Mouse (Mus musculus): ENCODE data around the gene Ndufb5. TPM values are rescaled to one million over a fixed set of nuclear protein-coding genes. Genes with fewer than 3 reads are reported as not detected.
"Not testable (repeated sequence)": the region's sequence is repeated elsewhere in the genome, so short reads cannot be mapped to it uniquely, and the experiment has no call there.

Ndufb5 gene
- 100 to 1,000 TPM; 181 to 204 (median 197) TPM for total RNA-seq (2022)

DNA sequence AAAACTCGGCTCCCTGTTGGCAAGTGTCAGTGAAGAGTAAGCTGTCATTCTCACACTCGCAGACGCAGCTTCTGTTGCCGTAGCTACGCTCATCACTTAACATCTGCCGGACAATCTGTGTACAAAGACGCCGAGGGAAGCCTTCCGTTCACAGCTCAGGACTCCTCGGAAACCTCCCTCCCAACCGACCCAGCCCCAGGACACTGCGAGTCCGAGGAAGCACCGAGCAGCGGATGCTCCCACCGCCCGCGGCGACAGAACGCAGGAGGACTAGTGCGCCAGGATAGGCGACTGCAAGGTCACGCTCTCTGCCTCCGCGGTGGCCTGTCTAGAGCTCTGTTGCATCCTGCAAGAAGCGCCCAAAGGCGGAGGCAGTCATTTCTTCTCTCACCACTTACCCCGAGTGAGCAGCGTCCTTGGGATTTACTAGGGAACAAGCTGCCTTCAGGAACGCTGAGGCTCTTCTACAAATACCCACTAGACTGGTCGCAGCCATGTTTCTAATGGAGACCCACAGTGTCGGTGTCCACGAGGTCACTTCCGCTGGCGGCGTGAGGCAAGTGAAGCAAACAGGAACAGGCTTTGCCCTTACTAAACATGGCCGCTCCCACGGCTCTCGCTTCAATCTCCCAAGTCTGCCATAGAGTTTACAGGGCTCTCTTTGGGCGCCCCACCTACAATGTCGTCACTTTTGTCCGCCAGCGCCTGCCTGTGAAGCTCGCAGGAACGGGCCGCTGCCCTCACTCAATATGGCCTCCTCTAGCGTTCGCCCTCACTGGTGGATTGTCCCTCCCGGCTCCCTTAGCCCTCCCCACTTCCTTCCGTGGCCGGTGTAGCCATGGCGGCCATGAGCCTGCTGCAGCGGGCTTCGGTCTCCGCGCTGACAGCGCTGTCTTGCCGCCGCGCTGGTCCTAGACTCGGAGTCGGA, at the start of gene Ndufb5:
Ndufb5 (plus strand) TSS at position 747 of the 928 bp plus-strand sequence.
- DNase-seq (ENCODE audit: low spot score in 2 of 2), result peak; percentile 99

DNA sequence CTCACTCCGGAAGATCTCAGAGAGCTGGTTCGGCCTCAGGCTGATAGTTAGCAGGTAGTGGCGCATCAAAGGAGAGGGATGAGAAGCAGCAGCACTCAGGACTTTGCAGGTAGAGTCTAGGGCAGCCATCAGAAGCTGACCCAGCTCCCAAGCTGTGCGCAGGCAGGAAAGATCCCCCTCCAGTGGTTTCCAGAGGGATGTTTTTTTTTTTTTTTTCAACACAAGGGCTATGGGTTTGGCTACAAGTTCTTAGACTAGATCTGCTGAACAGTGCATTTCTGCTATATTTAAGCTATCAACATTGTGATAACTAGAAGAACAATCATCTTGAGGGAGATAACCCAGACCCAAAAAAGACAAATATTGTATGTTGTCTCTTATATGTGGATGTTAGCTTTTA, 49.6 kb upstream of the Ndufb5 start:
- no peak for DNase-seq (ENCODE audit: low spot score in 2 of 2)

DNA sequence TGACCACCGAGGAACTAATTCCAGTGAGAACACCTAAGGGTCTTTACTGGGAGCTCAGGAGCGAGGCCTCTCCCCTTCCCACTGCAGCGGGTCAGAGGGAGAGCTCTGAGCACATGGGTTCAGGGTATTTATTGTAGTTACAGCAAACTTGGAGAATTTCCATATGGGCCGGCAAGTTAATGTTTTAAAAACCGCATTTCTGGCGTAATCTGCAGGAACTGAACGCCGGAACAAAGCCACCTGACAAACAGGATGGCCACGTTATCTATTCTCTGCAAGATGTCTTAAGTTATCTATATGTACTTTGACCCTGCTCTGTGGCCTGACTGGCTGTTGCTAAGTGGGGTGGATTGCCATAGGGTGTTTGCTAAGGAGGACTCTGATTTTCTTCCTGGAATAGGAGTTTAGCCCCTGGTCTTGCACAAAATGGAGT, 47.2 kb upstream of the Ndufb5 start:
- no peak for DNase-seq (ENCODE audit: low spot score in 2 of 2)

DNA sequence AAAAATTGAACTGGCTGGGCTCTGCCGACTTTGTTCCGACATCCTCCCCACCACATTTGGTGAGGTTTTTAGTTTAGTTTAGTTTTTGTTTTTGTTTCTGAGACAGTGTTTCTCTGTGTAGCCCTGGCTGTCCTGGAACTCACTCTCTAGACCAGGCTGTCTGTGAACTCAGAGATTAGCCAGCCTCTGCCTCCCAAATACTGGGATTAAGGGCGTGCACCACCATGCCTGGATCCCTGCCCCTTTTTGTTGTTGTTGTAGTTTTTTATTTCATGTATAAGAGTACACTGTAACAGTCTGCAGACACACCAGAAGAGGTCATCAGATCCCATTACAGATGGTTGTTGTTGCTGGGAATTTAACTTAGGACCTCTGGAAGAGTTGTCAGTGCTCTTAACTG, 46.8 kb upstream of the Ndufb5 start:
- no peak for DNase-seq (ENCODE audit: low spot score in 2 of 2)

DNA sequence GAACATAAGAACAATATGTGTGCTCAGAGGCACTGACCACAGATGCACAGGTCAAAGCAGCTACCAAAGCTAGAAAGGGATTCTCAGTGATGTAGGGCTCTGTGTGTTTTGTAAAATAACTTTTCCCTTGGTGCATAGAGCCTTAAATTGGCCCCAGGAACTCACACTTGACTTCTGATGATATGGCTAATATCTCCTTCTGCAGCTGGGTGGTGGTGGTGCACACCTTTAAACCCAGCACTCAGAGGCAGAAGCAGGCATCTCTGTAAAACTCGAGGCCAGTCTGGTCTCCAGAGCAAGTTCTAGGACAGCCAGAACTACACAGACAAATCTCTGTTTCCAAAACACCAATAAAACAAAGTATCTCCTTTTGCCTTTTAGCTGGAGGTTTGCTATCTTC, 45.9 kb upstream of the Ndufb5 start:
- DNase-seq (ENCODE audit: low spot score in 2 of 2), result no peak

DNA sequence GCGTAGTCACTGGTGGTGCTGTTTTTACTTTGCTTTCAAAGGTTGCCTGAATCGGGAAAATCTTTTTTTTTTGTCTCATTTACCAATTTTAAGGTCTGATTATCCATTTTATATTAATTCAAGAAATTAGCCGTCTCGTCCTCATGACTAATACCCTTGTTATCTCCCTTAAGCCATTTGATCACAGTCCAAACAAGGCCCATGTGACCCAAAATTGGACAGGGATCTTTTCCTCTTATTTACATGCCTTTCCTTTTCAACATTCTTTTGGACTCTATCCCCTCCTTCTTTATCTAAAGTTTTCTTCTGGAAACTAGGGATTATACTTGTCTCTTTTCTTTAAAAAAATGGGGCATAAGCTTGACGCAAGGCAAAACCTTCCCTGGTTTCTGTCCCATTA, 44.9 kb upstream of the Ndufb5 start:
- no peak for DNase-seq (ENCODE audit: low spot score in 2 of 2)

DNA sequence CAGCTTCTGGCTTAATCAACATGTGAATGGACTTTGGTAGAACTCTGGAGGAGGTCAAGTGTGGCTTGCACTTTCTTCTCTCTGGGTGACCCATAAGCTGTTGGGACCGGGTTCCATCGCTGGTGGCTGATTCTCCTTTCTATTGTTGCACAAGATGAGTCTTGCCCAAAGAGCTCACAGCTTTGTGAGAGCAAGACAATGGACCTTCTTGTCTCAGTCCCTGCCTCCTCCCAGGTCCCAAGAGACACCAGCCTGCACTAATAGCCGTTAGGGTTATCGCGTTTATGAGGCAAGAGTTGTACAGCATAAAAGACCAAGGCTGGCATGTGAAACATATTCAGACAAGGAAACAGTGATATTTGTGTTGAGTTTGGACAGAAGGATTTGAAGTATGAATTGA, 42.6 kb upstream of the Ndufb5 start:
- no peak for DNase-seq (ENCODE audit: low spot score in 2 of 2)

DNA sequence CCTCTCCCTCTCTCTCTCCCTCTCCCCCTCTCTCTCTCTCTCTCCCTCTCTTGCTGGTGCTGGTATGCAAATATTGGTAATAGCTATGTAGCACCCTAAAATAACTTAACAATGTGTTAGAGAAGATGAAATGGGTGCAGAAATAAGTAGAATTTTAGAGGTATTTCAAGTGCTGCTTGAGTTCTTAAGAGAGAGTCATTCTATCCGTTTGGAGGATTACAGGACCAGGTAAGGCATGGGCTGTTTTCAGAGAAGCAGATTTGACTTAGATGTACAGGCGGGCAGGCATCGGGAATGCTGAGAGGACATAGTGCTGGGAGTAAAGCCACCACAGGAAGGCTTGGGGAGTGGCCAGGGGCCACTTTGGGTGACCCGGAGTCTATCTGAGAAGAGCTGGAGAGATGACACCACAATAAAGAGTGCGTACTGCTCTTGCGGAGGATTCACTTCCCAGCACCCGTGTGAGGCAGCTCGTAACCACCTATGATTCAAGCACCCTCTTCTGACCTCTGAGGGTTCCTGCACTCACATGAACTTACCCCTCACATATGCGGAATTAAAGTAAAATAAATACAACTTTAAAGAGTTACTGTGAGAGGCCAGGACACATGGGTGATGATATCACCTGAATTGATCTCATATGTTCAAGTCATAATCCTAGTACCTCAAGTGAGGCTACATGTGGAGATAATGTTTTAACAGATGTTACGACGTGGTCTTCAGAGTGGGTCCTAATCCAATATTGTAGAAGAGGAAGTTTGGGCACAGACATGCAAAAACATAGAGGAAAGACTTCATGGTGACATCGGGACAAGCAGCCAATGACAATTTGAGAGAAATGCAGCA, 41.8 kb upstream of the Ndufb5 start:
- DNase-seq (ENCODE audit: low spot score in 2 of 2), result no peak

DNA sequence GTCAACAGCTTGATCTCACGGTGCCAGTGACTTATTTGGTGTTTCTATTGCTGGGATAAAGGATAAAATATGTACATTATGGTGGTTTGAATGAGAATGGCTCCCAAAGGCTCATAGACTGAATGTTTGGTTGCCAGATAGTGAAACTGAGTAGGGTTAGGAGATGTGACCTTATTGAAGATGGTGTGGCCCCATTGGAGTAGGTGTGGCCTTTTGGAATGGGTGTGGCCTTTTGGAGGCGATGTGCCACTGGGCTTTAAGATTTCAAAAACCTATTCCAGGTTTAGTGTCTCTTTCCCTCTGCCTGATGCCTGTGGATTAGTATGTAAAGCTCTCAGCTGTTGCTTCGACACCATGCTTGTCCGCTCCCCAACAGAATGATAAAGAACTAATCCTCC, 41.2 kb upstream of the Ndufb5 start:
- DNase-seq (ENCODE audit: low spot score in 2 of 2), result no peak

DNA sequence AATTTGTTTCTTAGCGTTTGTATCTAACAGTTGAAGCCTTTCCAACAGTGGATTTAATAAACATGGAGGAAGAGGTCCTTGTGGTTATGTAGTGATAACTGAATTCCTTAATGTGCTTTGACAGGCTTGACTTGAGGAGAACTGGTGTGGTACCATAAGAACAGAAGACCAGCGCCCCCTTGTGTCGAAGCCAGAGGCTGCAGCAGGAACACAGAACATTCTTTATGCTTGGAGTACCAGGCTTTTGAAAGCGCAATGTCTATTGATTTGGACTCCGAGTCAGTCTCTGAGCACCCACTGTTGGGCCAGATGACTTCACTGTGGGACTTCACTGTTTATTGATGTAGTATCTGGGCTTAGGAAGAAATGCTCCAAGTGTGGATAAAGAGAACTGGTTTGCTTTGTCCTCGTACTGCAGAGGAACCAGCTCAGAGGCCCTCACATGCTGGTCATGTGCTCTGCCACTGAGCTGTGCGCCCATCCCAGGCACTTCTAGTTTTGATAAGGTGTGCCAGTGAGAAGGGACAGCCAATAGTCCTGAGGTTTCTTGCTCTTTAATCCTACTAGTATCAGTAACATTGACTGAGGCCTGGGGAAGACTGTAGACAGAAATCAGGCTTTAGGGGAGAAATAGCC, 38.4 kb upstream of the Ndufb5 start:
- DNase-seq (ENCODE audit: low spot score in 2 of 2), result peak; percentile 91 to 98

DNA sequence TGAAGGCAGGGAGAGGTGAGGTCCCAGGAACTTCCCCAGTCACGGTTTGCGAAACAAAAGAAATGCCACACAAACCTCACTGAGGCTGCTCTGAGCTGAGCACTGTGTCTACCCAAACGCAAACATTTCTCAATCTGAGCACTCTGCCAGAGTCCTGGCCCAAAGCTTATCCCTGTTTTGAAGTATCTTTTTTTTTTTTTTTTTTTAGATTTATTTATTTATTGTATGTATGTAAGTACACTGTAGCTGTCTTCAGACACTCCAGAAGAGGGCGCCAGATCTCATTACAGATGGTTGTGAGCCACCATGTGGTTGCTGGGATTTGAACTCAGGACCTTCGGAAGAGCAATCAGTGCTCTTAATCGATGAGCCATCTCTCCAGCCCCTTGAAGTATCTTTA, 32.8 kb upstream of the Ndufb5 start:
- not testable (repeated sequence) for DNase-seq (ENCODE audit: low spot score in 2 of 2)

DNA sequence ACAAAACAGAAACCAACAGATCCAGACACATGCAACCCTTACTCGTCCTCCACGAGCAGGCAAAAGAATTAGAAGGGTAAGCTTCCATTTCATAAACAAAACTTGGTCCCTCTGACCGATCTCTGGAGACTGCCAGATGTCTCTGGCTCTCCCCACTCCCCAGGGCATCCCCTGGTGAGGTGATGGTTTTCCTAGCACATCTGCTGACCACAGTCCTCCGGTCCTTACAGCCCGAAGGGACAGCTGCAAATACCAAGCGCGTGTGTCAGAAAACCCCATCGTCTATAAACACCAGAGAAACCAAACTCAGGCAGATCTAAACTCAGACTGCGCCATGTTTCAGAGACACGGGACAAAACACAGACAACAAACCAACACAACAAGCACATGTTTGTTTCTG, 32.2 kb upstream of the Ndufb5 start:
- DNase-seq (ENCODE audit: low spot score in 2 of 2), result not testable (repeated sequence)

DNA sequence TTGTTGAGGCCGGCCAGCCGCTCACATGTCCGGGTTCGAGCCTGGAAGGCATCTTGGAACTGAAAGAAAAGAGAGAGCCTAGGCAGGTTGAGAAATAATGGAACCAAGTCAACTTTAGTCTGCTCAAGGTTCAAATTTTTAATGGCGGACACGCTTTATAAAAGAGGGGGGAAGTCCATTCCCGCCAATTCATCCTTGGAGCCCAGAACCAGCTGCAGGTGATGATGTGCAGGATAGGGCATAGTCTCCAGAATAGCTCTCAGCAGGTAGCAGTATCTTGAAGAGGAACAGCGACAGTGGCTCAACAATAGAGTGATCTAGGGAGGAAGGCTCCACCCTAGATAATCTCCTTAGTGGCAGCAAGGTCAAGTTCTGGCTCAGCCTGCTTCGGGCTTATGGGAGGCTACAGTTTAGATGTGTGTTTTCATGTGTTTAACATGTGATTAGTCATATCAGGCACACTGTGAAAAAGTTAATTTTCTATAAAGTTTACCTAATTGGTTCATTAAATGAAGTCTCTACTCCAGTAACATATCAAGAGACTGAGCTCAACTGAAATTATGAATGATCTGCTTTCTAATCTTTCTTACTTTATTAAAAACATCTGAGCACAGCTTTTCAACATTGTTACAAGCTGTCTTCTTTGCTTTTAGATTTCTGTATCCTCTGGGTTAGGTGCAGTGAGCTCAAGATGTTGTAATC, 31.0 kb upstream of the Ndufb5 start, which contains the start of gene Actl6a:
Actl6a (plus strand) TSS at position 652 of the 702 bp plus-strand sequence.
- not testable (repeated sequence) for DNase-seq (ENCODE audit: low spot score in 2 of 2)

DNA sequence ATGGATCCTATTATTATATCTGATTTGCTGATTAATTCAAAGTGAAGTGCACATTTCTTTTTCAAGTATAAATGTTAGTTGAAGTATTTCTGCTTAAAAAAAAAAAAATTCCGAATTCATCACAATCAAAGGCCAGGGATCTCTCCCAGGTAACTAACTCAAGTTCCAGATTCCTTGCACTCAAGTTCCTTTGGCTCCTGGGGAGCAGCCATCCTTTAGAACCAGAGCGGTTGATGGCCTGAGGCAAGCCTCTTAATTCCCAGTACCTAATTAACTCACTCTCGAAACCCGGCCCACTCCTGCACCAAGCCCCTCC, 28.8 kb upstream of the Ndufb5 start:
- no peak for DNase-seq (ENCODE audit: low spot score in 2 of 2)

DNA sequence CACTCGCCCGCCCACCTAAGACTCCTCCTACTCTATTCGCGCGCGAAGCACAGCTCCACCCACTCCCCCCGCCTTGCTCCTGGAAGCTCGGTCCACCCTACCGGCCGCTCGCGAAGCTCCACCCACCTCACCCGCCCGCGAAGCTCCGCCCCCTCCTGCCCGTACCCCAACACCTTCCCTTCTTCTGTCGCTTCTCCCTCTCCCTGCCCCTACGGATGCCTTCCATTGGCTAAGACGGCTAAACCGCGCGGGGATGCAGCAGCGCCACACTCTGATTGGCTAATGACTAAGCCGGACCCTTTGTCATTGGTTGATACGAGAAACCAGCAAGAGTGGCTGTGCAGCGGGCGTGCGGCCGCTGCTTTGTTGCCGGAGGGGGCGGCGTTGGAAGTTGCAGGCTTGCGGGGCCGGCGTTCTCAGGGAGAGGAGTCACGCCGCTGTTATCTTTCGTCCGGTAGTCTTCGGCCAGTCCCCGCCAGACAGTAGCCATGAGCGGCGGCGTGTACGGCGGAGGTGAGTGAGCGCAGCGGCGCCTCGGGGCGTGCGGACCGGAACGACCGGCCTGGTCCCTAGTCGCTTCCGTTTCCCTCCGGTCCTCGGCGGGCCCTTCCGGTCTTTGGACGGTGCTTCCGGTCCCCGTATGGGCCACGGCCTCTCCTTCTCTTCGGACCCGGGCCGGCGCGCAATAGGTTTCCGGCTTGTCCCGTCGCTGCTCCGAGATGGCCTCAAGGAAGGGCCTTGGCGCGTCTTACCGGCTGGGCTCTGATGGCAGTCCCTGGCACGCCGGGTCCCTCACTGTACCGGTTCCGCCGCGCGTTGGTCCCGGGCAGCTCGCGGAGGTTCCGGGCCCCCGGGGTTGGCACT, 28.2 kb upstream of the Ndufb5 start:
- DNase-seq (ENCODE audit: low spot score in 2 of 2), result peak; percentile 97 to 99

DNA sequence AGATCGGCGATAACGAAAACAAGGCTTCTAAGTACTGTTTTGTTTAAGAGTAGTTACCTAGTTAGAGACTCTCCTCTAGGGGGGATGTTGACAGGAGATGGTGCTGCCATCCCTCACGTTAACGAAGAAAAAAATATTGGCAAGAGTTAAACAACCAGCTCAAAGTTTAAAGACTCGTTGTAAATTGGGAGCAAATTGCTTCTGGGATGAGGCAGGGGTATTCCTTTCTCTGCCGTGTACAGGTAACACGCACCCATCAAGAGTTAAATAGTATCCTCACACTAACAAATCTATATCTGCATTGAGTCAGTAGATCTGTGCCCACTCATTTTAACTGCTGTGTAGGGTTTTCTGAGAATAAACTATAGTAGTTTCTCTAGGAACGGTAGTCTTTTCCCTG, 27.4 kb upstream of the Ndufb5 start:
- no peak for DNase-seq (ENCODE audit: low spot score in 2 of 2)

DNA sequence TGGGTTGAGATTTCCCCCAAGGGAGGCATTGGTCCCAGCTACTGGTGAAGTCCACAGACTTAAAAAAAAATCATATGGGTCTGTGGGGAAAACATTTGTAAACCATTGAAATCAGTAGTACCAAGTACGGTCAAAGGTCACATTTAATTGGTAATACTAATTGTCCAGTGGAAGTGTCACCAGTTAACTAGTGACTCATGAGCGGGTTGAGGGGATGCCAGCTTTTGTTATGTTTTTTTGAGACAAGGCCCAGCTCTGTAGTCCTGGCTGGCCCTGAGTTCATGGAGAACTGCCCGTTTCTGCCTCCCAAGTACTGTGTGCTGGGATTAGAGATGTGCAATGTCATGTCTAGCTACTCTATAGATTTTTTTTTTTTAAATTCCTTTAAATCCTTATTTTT, 23.1 kb upstream of the Ndufb5 start:
- no peak for DNase-seq (ENCODE audit: low spot score in 2 of 2)

DNA sequence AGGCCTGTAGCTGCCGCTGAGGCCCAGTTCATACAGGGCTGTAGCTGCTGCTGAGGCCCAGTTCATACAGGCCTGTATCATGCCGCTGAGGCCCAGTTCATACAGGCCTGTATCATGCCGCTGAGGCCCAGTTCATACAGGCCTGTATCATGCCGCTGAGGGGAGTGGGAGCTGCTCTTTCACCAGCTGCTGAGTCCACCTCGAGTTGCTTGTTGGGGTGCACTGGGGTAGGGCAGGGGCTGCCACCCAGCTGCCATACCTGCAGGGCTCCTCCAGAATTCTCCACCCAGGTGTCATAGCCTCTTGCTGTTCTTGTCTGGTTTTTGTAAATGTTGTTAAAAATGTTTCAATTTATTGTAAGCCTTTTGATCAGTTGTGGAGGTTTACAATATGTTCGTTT, 19.4 kb upstream of the Ndufb5 start:
- not testable (repeated sequence) for DNase-seq (ENCODE audit: low spot score in 2 of 2)

DNA sequence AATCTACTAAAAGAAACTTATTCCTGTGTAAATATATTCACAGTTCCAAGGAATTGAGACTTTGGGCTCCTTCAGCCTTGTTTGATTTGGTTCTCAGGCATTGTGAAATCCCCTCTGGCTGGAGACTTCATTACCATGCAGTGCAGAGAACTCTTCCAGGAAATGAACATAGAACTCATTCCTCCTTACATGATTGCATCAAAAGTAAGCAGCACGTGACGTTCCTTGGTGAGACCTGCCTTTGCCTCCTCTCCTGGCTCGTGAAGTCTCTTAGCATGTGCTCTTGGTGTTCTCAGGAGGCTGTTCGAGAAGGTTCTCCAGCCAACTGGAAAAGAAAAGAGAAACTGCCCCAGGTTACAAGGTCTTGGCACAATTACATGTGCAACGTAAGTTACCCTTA, 18.5 kb upstream of the Ndufb5 start:
- no peak for DNase-seq (ENCODE audit: low spot score in 2 of 2)

DNA sequence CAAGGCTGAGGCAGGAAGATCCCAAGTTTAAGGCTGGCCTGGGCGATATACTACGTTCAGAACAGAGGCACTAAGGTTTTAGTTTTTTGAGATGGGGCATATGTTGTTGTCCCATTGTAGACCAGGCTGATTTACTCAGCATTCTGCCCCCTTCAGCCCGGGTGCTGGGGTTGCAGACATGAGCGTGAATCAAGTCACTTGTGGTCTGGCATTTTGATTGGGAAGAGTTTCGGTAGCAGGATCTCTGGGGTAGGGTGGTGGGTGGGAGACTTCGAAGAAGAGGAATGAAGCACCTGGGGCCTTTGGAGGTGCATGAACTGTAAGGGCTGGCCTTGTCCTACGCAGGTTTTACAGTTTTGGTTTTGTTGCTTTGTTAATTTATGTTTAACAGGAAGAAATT, 12.6 kb upstream of the Ndufb5 start:
- DNase-seq (ENCODE audit: low spot score in 2 of 2), result no peak

Measured in layer of hippocampus, adult 8-10 months (tissue).